Mouse (Mus musculus): ENCODE measurements around the gene Kcnh1.

DNA sequence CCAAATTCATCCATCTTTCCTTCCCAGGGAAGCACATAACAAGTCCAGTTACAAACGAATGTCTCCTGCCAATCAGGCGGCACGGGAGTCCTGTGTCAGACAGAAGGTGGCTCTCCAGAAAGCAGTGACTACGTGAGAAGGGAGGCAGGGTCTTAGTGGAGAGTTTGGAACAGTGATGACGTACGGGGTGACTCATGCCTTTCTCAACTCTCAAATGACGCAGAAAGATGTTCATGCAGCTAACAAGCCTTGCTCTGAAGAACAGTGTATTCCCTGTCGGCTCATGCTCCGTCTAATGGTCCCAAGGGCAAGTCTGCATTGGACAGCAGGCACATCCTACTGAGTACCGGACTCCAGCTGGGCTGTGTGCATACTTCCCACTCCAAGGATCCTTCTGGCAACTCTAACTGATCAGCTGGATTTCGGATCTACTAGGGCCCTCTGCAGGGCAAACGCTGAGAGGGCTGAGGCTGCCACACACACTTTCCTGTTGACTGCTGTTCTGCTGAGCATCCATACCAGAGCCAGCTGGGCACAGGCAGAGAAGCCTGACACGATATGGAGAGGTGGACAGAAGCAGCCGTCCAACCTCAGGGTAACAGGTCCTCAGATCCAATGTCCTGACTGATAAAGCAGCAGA lies 335.3 kb downstream of the Kcnh1 start:
- TF ChIP-seq CTCF (IDR thresholded peaks at IDR 0.05; ENCODE audit: low read depth) (no peak), EP300 (optimal IDR thresholded peaks at IDR 0.05) (no peak)

Data from stomach, postnatal 0 days (tissue).